Mouse (Mus musculus) kidney, postnatal 0 days (tissue): ENCODE measurements at regions not wholly inside any gene's neighbourhood (a gene's known extent, or its start where the extent isn't known, plus 50 kb on each side); places are given as distances from the start of the nearest gene placed in this dataset.
A peak's percentile ranks its signal among the peaks of the same experiment; 100 is the strongest.
"Not testable (repeated sequence)": the region's sequence is repeated elsewhere in the genome, so short reads cannot be mapped to it uniquely, and the experiment has no call there.

Source experiments
- ATAC-seq: fragments of 200-750 bp; cut with Nextera tagmentation; replicated peaks from 2 replicates; pipeline ENCODE4 v1.8.0; 2017; ENCODE audit warnings: low read depth, moderate number of reproducible peaks, moderate TSS enrichment, moderate library complexity; ENCODE audit not compliant: low FRiP score
- DNase-seq: peaks from one replicate; pipeline ENCODE4 v3.0.0-alpha.2; 2016; ENCODE audit warnings: low spot score
- H3K27ac ChIP-seq: fragments of 300-500 bp; sonication (generic); 2 replicates; pipeline ENCODE4 v1.5.1; 2014; ENCODE audit warnings: mild to moderate bottlenecking
- H3K27me3 ChIP-seq: fragments of 300-500 bp; sonication (generic); 2 replicates; pipeline ENCODE4 v1.6.1; 2014; ENCODE audit warnings: low read length, mixed read lengths; ENCODE audit not compliant: insufficient read depth
- H3K36me3 ChIP-seq: fragments of 300-500 bp; sonication (generic); 2 replicates; pipeline ENCODE4 v1.6.1; 2014; ENCODE audit warnings: low read length, mixed read lengths; ENCODE audit not compliant: insufficient read depth
- H3K4me1 ChIP-seq: fragments of 300-500 bp; sonication (generic); replicated peaks from 2 replicates; pipeline ENCODE4 v1.6.1; 2014; ENCODE audit warnings: antibody characterized with exemption, low read length, mixed read lengths; ENCODE audit not compliant: insufficient read depth
- H3K4me2 ChIP-seq: fragments of 300-500 bp; sonication (generic); 2 replicates; pipeline ENCODE4 v1.6.1; 2014; ENCODE audit warnings: mild to moderate bottlenecking, low read length, moderate library complexity, mixed read lengths
- H3K4me3 ChIP-seq: fragments of 300-500 bp; sonication (generic); replicated peaks from 2 replicates; pipeline ENCODE4 v1.5.1; 2014; ENCODE audit warnings: low read depth, low read length
- H3K9ac ChIP-seq: fragments of 300-500 bp; sonication (generic); 2 replicates; pipeline ENCODE4 v1.6.1; 2014; ENCODE audit warnings: low read depth, low read length
- H3K9me3 ChIP-seq: fragments of 300-500 bp; sonication (generic); replicated peaks from 2 replicates; pipeline ENCODE4 v1.6.1; 2016; ENCODE audit warnings: low read length, inconsistent platforms, mixed read lengths
- CTCF ChIP-seq: IDR thresholded peaks from 2 replicates; pipeline ENCODE4 v1.5.1; 2016; ENCODE audit warnings: antibody characterized with exemption, low read depth, mild to moderate bottlenecking, moderate library complexity
- WGBS: fragments of 180-500 bp; shearing (Covaris S2); extraction: QIAGEN DNeasy Blood & Tissue Kit; methylation state at CpG from one replicate; pipeline ENCODE4 v1.1.7; 2014; 5-methylcytosine and 5-hydroxymethylcytosine counted together

- Histone ChIP-seq H3K4me2 (no peak overlapping the region), H3K36me3 (no peaks in the 10 kb centered on the region), H3K4me3 (no peak overlapping the region), H3K9ac (no peak overlapping the region), H3K4me1 (no peaks in the 10 kb centered on the region), H3K27ac (no peak overlapping the region), H3K9me3 (no peaks in the 10 kb centered on the region), H3K27me3 (no peaks in the 10 kb centered on the region)
- TF ChIP-seq CTCF = no peak
- no peak for ATAC-seq
- WGBS = 5% methylated on average over 1 of the region's 1 CpGs
- DNase-seq = no peak
Measured at GRCm38 (mm10) chr2:57185151-57185550, 52.3 kb upstream of the Gpd2 start.

- WGBS = 69% methylated on average over 3 of the region's 3 CpGs
- not testable (repeated sequence) for H3K36me3 ChIP-seq, H3K9ac ChIP-seq, H3K27ac ChIP-seq, H3K27me3 ChIP-seq, H3K4me3 ChIP-seq, H3K9me3 ChIP-seq, DNase-seq, ATAC-seq, H3K4me2 ChIP-seq, H3K4me1 ChIP-seq
Measured at GRCm38 (mm10) chr2:57183108-57183507, 54.3 kb upstream of the Gpd2 start.

GRCm38 (mm10) chr2:57181692-57182541 is 55.5 kb upstream of the Gpd2 start:
- no peaks in the 10 kb centered on the region; the same call in 1 of the 2 replicates for H3K27me3 ChIP-seq
- peak overlapping the region; percentile 60 for H3K4me2 ChIP-seq
- peak overlapping the region; percentile 92 for H3K27ac ChIP-seq
- WGBS = under 1% methylated on average over 37 of the region's 37 CpGs
- H3K36me3 ChIP-seq = no peaks in the 10 kb centered on the region
- H3K4me1 ChIP-seq = no peaks in the 10 kb centered on the region
- TF ChIP-seq CTCF = no peak; the same call in 1 of the 2 replicates
- no peaks in the 10 kb centered on the region for H3K9me3 ChIP-seq
- peak; percentile 99 for ATAC-seq
- H3K4me3 ChIP-seq = peak overlapping the region; percentile 74
- DNase-seq = peak; percentile 98
- peak overlapping the region; percentile 73 for H3K9ac ChIP-seq

GRCm38 (mm10) chr2:57181350-57181691 is 56.1 kb upstream of the Gpd2 start:
- ATAC-seq = no peak
- TF ChIP-seq CTCF = no peak

GRCm38 (mm10) chr2:57178056-57178455 is 54.3 kb upstream of the Nr4a2 start:
- H3K9ac ChIP-seq = no peak overlapping the region
- H3K27me3 ChIP-seq = no peaks in the 10 kb centered on the region; the same call in 1 of the 2 replicates
- no peak for ATAC-seq
- no peak overlapping the region for H3K27ac ChIP-seq
- no peak for DNase-seq
- H3K4me1 ChIP-seq = no peaks in the 10 kb centered on the region
- H3K4me3 ChIP-seq = no peak overlapping the region
- no peak for TF ChIP-seq CTCF
- H3K36me3 ChIP-seq = no peaks in the 10 kb centered on the region
- H3K4me2 ChIP-seq = no peak overlapping the region
- no peaks in the 10 kb centered on the region for H3K9me3 ChIP-seq
- 75% methylated on average over 6 of the region's 6 CpGs for WGBS

More at GRCm38 (mm10) chr2:57181350-57181691, 56.1 kb upstream of the Gpd2 start:
- Histone ChIP-seq H3K4me3 (peak overlapping the region; percentile 74), H3K4me1 (no peaks in the 10 kb centered on the region), H3K9ac (peak overlapping the region; percentile 73), H3K4me2 (peak overlapping the region; percentile 60), H3K27ac (no peak overlapping the region), H3K9me3 (no peaks in the 10 kb centered on the region), H3K27me3 (no peaks in the 10 kb centered on the region; the same call in 1 of the 2 replicates), H3K36me3 (no peaks in the 10 kb centered on the region)
- no peak for DNase-seq
- WGBS = 14% methylated on average over 4 of the region's 4 CpGs

GRCm38 (mm10) chr2:57176547-57176946 is 52.7 kb upstream of the Nr4a2 start:
- no peak for ATAC-seq
- no peaks in the 10 kb centered on the region for H3K36me3 ChIP-seq
- H3K4me2 ChIP-seq = no peak overlapping the region
- no peaks in the 10 kb centered on the region for H3K4me1 ChIP-seq
- TF ChIP-seq CTCF = no peak
- no peak for DNase-seq
- no peaks in the 10 kb centered on the region; the same call in 1 of the 2 replicates for H3K27me3 ChIP-seq
- H3K9me3 ChIP-seq = no peaks in the 10 kb centered on the region
- H3K4me3 ChIP-seq = no peak overlapping the region
- no peak overlapping the region for H3K27ac ChIP-seq
- H3K9ac ChIP-seq = no peak overlapping the region
- 79% methylated on average over 7 of the region's 7 CpGs for WGBS
